Mouse (Mus musculus) neutrophil, adult 5-6 weeks (primary cell): ENCODE data around the gene Gtpbp2. TPM values are rescaled to one million over a fixed set of nuclear protein-coding genes. Genes with fewer than 3 reads are reported as not detected.

ENCODE experiments used
- ATAC-seq: fragments of 151-379, 151-347 bp; 2 replicates; pipeline ENCODE4 v1.8.0; 2017; ENCODE audit warnings: mild to moderate bottlenecking, moderate TSS enrichment; ENCODE audit not compliant: insufficient number of reproducible peaks, poor library complexity, low FRiP score, severe bottlenecking; ENCODE audit errors: extremely low read depth
- total RNA-seq: library from RNA; stranded (forward); fragments of 200-1000 nt; gene quantifications from 2 replicates; pipeline ENCODE4 v1.2.3, GENCODE M21; 2017

Gene Gtpbp2
- total RNA-seq, 1 experiment from 2014 or later: 181 TPM

- no peak for ATAC-seq
Observed at GRCm38 (mm10) chr17:46182273-46182672, 21.4 kb downstream of the Gtpbp2 start.

DNA sequence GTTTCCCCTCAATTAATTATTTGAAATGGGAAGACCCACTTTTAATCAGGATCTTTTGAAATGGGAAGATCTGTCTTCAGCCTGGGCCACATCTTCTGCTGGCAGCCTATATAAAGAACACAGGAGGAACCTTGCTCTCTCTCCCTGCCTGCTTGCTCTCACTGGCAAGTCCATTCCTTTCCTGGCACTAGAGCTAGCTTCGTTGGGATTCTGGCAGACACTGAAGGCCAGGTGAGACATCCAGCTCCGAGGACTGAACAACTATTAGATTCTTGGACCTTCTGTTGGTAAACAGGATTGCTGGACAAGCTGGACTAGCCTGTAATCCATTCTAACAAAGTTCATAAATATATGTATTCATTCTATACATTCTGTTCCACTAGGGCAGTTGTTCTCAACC lies 28.0 kb downstream of the Gtpbp2 start:
- ATAC-seq: no peak

DNA sequence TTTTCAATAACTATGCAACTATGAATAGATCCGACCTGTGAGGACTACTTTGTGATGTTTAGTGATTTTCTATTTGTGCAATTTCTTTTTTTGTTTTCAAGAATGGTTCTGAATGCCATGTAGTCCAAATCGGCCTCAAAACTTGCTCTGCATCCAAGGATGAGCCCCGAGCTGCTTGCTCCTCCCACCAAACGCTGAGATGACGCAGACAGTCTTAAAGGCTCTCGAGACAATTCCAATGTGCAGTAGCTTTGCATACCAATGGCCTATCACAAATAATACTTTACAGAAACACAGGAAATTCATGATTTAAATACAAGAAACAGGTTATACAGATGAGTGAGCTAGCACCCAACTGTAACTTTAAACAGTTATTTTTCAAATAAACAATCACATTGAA lies 40.3 kb downstream of the Gtpbp2 start:
- no peak for ATAC-seq

DNA sequence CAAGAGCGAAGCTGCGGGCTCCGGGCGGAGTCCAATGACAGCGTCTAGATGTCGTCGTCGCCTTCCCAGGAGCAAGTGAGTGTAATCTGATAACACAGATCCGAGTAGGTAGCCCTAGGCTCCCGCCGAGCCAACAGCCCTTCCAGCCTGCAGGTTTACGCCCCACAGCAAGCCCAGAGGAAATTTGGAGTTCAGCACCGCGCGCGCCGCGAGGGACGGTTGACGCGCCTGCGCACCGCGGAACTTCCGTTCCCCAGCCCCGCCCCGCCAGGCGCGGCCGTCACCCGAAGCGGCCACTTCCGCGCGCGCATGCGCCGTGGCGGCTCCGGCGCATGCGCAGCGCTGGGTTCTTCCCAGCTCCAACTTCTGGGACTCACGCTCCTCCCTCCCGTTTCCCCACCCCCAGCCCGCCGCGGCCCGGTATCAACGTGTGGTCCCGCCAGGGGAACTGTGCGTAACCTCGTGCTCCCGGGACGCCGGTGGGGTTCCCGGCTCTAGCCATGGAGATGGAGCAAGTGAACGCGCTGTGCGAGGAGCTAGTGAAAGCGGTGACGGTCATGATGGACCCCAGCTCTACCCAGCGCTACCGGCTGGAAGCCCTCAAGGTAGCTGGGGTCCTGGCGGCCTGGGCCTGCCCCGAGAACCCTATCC lies 41.7 kb downstream of the Gtpbp2 start, which contains the start of the genes Polh and Xpo5:
TSS of gene Polh (minus strand) at position 225 of the 651 bp plus-strand sequence.
TSS of gene Xpo5 (plus strand) at position 362 of the 651 bp plus-strand sequence.
- ATAC-seq: peak; percentile 82

- ATAC-seq: no peak
Observed at GRCm38 (mm10) chr17:46203078-46203477, 42.2 kb downstream of the Gtpbp2 start.

DNA sequence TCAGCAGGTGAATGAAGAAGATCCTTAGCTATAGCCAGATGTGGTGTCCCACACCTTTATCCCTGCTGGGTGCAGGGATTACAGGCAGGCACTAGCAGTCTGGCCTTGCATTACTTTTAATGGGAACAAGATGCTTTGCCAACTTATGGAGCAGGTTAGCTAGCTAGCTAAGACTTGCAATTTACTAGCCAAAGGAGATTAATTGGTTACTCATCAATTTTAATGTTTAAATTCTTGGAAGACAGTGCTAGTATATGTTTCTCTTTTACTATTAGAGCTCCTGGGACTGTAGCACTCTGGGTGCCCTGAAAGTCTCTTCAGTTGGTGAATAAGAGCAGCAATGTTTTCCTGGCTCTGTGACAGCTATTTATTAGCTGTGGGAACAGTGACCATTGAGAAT lies 45.8 kb downstream of the Gtpbp2 start:
- no peak for ATAC-seq

GRCm38 (mm10) chr17:46210550-46210949 lies 49.7 kb downstream of the Gtpbp2 start:
- ATAC-seq: no peak

Other genes with a start within 250 kb of the Gtpbp2 start
- 19.5 and 23.0 TPM in 2 replicates for gene Vegfa, start 128.7 kb upstream of the Gtpbp2 start, total RNA-seq
- 20.1 and 23.6 TPM in 2 replicates for gene Mrps18a, start 50.0 kb upstream of the Gtpbp2 start, total RNA-seq
- not detected in 2 replicates for gene Rsph9, start 16.8 kb upstream of the Gtpbp2 start, total RNA-seq
- 7.1 and 10.6 TPM in 2 replicates for gene Mad2l1bp, start 7.5 kb upstream of the Gtpbp2 start, total RNA-seq
- 13.2 and 14.4 TPM in 2 replicates for gene Polh, start 41.6 kb downstream of the Gtpbp2 start, total RNA-seq
- gene Xpo5, start 41.8 kb downstream of the Gtpbp2 start, total RNA-seq: 30.9 and 37.5 TPM in 2 replicates
- gene Polr1c, start 87.0 kb downstream of the Gtpbp2 start, total RNA-seq: 23.3 and 25.4 TPM in 2 replicates
- gene Yipf3, start 87.0 kb downstream of the Gtpbp2 start, total RNA-seq: 59.1 and 61.4 TPM in 2 replicates
- gene Lrrc73, start 92.5 kb downstream of the Gtpbp2 start, total RNA-seq: 0.74 and 1.3 TPM in 2 replicates
- 17.2 and 17.8 TPM in 2 replicates for gene Tjap1, start 122.0 kb downstream of the Gtpbp2 start, total RNA-seq
- not detected in 2 replicates for gene Dlk2, start 136.4 kb downstream of the Gtpbp2 start, total RNA-seq
- gene Abcc10, start 167.3 kb downstream of the Gtpbp2 start, total RNA-seq: 3.1 and 3.4 TPM in 2 replicates
- gene Zfp318, start 222.7 kb downstream of the Gtpbp2 start, total RNA-seq: 216 and 260 TPM in 2 replicates